Mouse (Mus musculus) CD4-positive, CD25-positive, alpha-beta regulatory T cell, adult 9 weeks (primary cell): ENCODE data around the gene Flii. TPM values are rescaled to one million over a fixed set of nuclear protein-coding genes. Genes with fewer than 3 reads are reported as not detected.

Source experiments
- polyA plus RNA-seq: library from polyadenylated mRNA; unstranded; fragments of 100-300 nt; shearing (Covaris generic); gene quantifications from one replicate; pipeline ENCODE4 v1.2.1, GENCODE M21; 2017

The Flii gene
- 178 TPM for polyA plus RNA-seq

GRCm38 (mm10) chr11:60726601-60727391 lies at the start of gene Flii:
Gene Flii, minus strand, starts transcription at chr11:60727263.

GRCm38 (mm10) chr11:60728260-60728761 lies 1.2 kb upstream of the Flii start, which contains the start of gene Mief2:
Gene Mief2, plus strand, starts transcription at chr11:60728398.

GRCm38 (mm10) chr11:60699524-60700075 lies 27.5 kb downstream of the Flii start, which contains the start of gene Llgl1:
Gene Llgl1, plus strand, starts transcription at chr11:60699723.

Other genes starting within 250 kb of the Flii start
- gene Alkbh5, start 190.9 kb downstream of the Flii start, polyA plus RNA-seq = 3.8 TPM
- gene Llgl1, start 27.5 kb downstream of the Flii start, polyA plus RNA-seq = 17.1 TPM
- 21.5 TPM for gene Mief2, start 1.1 kb upstream of the Flii start, polyA plus RNA-seq
- gene Top3a, start 50.1 kb upstream of the Flii start, polyA plus RNA-seq = 22.4 TPM
- 13.4 TPM for gene Smcr8, start 50.3 kb upstream of the Flii start, polyA plus RNA-seq
- gene Shmt1, start 84.5 kb upstream of the Flii start, polyA plus RNA-seq = 27.0 TPM
- gene Dhrs7b, start 103.4 kb upstream of the Flii start, polyA plus RNA-seq = 38.9 TPM
- gene Tmem11, start 152.0 kb upstream of the Flii start, polyA plus RNA-seq = 50.9 TPM
- gene Natd1, start 187.5 kb upstream of the Flii start, polyA plus RNA-seq = 6.9 TPM
- 32.0 TPM for gene Map2k3, start 204.8 kb upstream of the Flii start, polyA plus RNA-seq